8 mouse cellular contexts compared by ENCODE assay signal in genomic region chr2:119337425-119338265, GRCm38 (mm10). TPM values are rescaled to one million over a fixed set of nuclear protein-coding genes. Genes with fewer than 3 reads are reported as not detected.
DNase-seq lines count a peak whose midpoint lies in the region; ATAC-seq and TF ChIP-seq lines count a peak whose summit lies in the region.

No protein-coding gene starts in this region.

- ATAC-seq in forebrain, embryonic 14.5 days, result peak; percentile 89
- ATAC-seq in neural tube, embryonic 15.5 days (ENCODE audit: low FRiP score), result peak; percentile 86

- H3K9me3 ChIP-seq in E14TG2a.4 (ENCODE audit: low read length), result peaks cover 5% of the 10 kb centered on the region
- no peaks in the 10 kb centered on the region for H3K9me3 ChIP-seq in forebrain, embryonic 14.5 days (replicated peaks; ENCODE audit: control insufficient read depth, low read length)
- H3K9me3 ChIP-seq in neural tube, embryonic 15.5 days (replicated peaks), result no peaks in the 10 kb centered on the region

- H3K4me2 ChIP-seq in forebrain, embryonic 14.5 days (ENCODE audit: low read length), result peak overlapping the region; percentile 79
- H3K4me2 ChIP-seq in neural tube, embryonic 15.5 days, result peak overlapping the region; percentile 89

- H3K27me3 ChIP-seq in E14TG2a.4 (ENCODE audit: insufficient read depth, low read length), result peaks cover 47% of the 10 kb centered on the region
- peaks cover 3% of the 10 kb centered on the region for H3K27me3 ChIP-seq in forebrain, embryonic 14.5 days (replicated peaks; ENCODE audit: control insufficient read depth, insufficient read depth, low read length)
- H3K27me3 ChIP-seq in neural tube, embryonic 15.5 days (replicated peaks), result peaks cover under 1% of the 10 kb centered on the region

- peak; percentile 89 for DNase-seq in cerebellum, adult 11 months
- DNase-seq in forebrain, embryonic 14.5 days (ENCODE audit: low spot score), result peak; percentile 88
- DNase-seq in heart, postnatal 25 days (ENCODE audit: low spot score), result peak; percentile 87
- peak; percentile 67 to 87 for DNase-seq in layer of hippocampus, adult 2 months (ENCODE audit: low spot score in 2 of 2)
- DNase-seq in lung, adult 2 months, result peak; percentile 95
- peak; percentile 94 for DNase-seq in testis, postnatal 10 days (ENCODE audit: low spot score)

- peak overlapping the region; percentile 82 for H3K9ac ChIP-seq in forebrain, embryonic 14.5 days (ENCODE audit: low read length)
- H3K9ac ChIP-seq in neural tube, embryonic 15.5 days (replicated peaks), result peak overlapping the region; percentile 68

- WGBS in forebrain, embryonic 14.5 days, result 8% methylated on average over 59 of the region's 60 CpGs
- 4% methylated on average over 60 of the region's 60 CpGs for WGBS in lung, adult 2 months
- 7% methylated on average over 60 of the region's 60 CpGs for WGBS in neural tube, embryonic 15.5 days

- intact Hi-C loops in heart, postnatal 25 days (cut with DNase I), result loop anchor here (1.0 to 2.0 kb wide), 2 partner anchors 37 to 75 kb away; no protein-coding TSS in a partner anchor

- peaks cover 25% of the 10 kb centered on the region for H3K4me1 ChIP-seq in E14TG2a.4 (replicated peaks; ENCODE audit: low read depth, low read length)
- H3K4me1 ChIP-seq in forebrain, embryonic 14.5 days (ENCODE audit: control insufficient read depth, insufficient read depth, low read length), result peaks cover 3% of the 10 kb centered on the region; the same call in 1 of the 2 replicates
- H3K4me1 ChIP-seq in lung, adult 2 months (ENCODE audit: control insufficient read depth, insufficient read depth, low read length), result peaks cover 6% of the 10 kb centered on the region
- H3K4me1 ChIP-seq in neural tube, embryonic 15.5 days, result peaks cover 11% of the 10 kb centered on the region

- peak overlapping the region; percentile 52 for H3K27ac ChIP-seq in forebrain, embryonic 14.5 days (ENCODE audit: low read depth, low read length)
- H3K27ac ChIP-seq in layer of hippocampus, adult 2 months, result peak overlapping the region; percentile 76
- H3K27ac ChIP-seq in neural tube, embryonic 15.5 days (replicated peaks), result peak overlapping the region; percentile 67

- H3K4me3 ChIP-seq in E14TG2a.4 (replicated peaks; ENCODE audit: low read length), result peak overlapping the region; percentile 78
- peak overlapping the region; percentile 54 for H3K4me3 ChIP-seq in forebrain, embryonic 14.5 days (ENCODE audit: low read depth, low read length)
- H3K4me3 ChIP-seq in layer of hippocampus, adult 2 months, result peak overlapping the region; percentile 60
- peak overlapping the region; percentile 31 for H3K4me3 ChIP-seq in lung, adult 2 months (replicated peaks; ENCODE audit: extremely low read depth, low read depth, low read length)
- peak overlapping the region; percentile 56 for H3K4me3 ChIP-seq in neural tube, embryonic 15.5 days (replicated peaks)

- peak; percentile 29 for TF ChIP-seq CTCF in E14TG2a.4 (conservative IDR thresholded peaks at IDR 0.05; ENCODE audit: low read length)
- peak; percentile 99 for TF ChIP-seq CTCF in layer of hippocampus, adult 2 months (conservative IDR thresholded peaks at IDR 0.05)
- peak; percentile 59 for TF ChIP-seq CTCF in lung, adult 2 months (IDR thresholded peaks at IDR 0.05; ENCODE audit: insufficient read depth, low read length)

- no peaks in the 10 kb centered on the region for H3K36me3 ChIP-seq in E14TG2a.4 (ENCODE audit: insufficient read depth, low read length)
- H3K36me3 ChIP-seq in forebrain, embryonic 14.5 days (ENCODE audit: control insufficient read depth, insufficient read depth, low read length), result no peaks in the 10 kb centered on the region
- H3K36me3 ChIP-seq in neural tube, embryonic 15.5 days, result no peaks in the 10 kb centered on the region

- peak; percentile 21; the same call in 1 of the 2 replicates for TF ChIP-seq POLR2A in lung, adult 2 months (IDR thresholded peaks at IDR 0.05; ENCODE audit: borderline replicate concordance, extremely low read depth, low read depth, low read length)

RNA-seq across cellular contexts. Expression of gene Dll4, which starts 12.1 kb away (rescaled TPM):
- polyA plus RNA-seq in forebrain, embryonic 14.5 days (2014; fragmentation: Nextera tagmentation; extraction: Ambion mirVana), result 2.9 and 3.8 TPM in 2 replicates
- total RNA-seq in heart, postnatal 25 days (2021), result 10 to 100 TPM; 16.7 to 22.5 TPM
- total RNA-seq in layer of hippocampus, adult 2 months (2021), result 1 to 10 TPM; 2.4 to 2.9 TPM
- polyA plus RNA-seq in lung, adult 2 months (2012; rRNA removed), result 114 TPM in 2 replicates
- 3.9 and 10.4 TPM in 2 replicates for polyA plus RNA-seq in neural tube, embryonic 15.5 days (2015; fragmentation: Nextera tagmentation; extraction: Ambion mirVana)

RNA-seq across cellular contexts. Expression of gene Chac1, which starts 13.4 kb away (rescaled TPM):
- 3.5 and 3.8 TPM in 2 replicates for polyA plus RNA-seq in forebrain, embryonic 14.5 days (2014; fragmentation: Nextera tagmentation; extraction: Ambion mirVana)
- total RNA-seq in heart, postnatal 25 days (2021), result 1 to 10 TPM; 7.2 to 9.3 TPM
- total RNA-seq in layer of hippocampus, adult 2 months (2021), result 1 to 10 TPM; 6.5 to 8.9 TPM
- 9.2 and 10.7 TPM in 2 replicates for polyA plus RNA-seq in lung, adult 2 months (2012; rRNA removed)
- polyA plus RNA-seq in neural tube, embryonic 15.5 days (2015; fragmentation: Nextera tagmentation; extraction: Ambion mirVana), result 11.3 and 12.1 TPM in 2 replicates

RNA-seq across cellular contexts. Expression of gene Vps18, which starts 49.1 kb away (rescaled TPM):
- polyA plus RNA-seq in forebrain, embryonic 14.5 days (2014; fragmentation: Nextera tagmentation; extraction: Ambion mirVana), result 12.0 and 19.9 TPM in 2 replicates
- total RNA-seq in heart, postnatal 25 days (2021), result 10 to 100 TPM; 11.9 to 13.0 TPM
- total RNA-seq in layer of hippocampus, adult 2 months (2021), result 10 to 100 TPM; 39.9 to 43.2 TPM
- 24.1 and 25.9 TPM in 2 replicates for polyA plus RNA-seq in lung, adult 2 months (2012; rRNA removed)
- polyA plus RNA-seq in neural tube, embryonic 15.5 days (2015; fragmentation: Nextera tagmentation; extraction: Ambion mirVana), result 23.7 and 23.8 TPM in 2 replicates

Comparison
In these comparisons a context has a peak if more than half of its experiments do, and no peak if none do; other contexts are left out.
1. Peak in every context shown above with its lines: DNase-seq, ATAC-seq, H3K4me3 ChIP-seq and H3K27ac ChIP-seq.
2. CTCF ChIP-seq: peak in every context shown above with its lines; median percentile 99 in layer of hippocampus, adult 2 months; 59 in lung, adult 2 months; 29 in E14TG2a.4.
3. RNA of gene Dll4, which starts 12.1 kb away (polyA plus RNA-seq): 114 TPM in lung, adult 2 months; 3.9 to 10.4 TPM in neural tube, embryonic 15.5 days and 2.9 to 3.8 TPM in forebrain, embryonic 14.5 days; every median in the first group is over 10 times any median in the second.